Mouse (Mus musculus): Measurements from ENCODE around the gene Ptpn4. TPM values are rescaled to one million over a fixed set of nuclear protein-coding genes. Genes with fewer than 3 reads are reported as not detected.

The Ptpn4 gene
- polyA plus RNA-seq, 1 experiment from 2014 or later = 2.6 TPM

DNA sequence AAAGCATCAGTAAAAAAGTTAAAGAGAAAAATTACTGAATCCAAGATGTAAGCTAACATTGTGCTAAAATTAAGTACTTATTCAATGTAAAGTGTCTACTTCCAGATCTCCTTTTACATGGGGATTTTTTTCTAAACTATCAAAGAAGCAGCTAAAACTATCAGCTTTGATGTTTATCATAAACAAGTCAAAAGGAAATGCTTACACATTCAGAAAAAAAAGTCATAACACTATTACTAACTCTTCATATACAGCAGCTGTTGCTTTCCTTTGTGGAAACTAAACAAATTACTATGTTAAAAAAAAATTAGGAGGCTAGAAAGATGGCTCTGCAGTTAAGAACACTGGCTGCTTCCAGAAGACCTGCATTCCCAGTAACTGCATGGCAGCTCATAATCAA is 42.2 kb downstream of the Ptpn4 start:
- TF ChIP-seq EP300 (optimal IDR thresholded peaks at IDR 0.05) = no peak
- no peak for TF ChIP-seq CTCF (IDR thresholded peaks at IDR 0.05; ENCODE audit: low read depth)
- H3K27me3 ChIP-seq (ENCODE audit: control insufficient read depth, insufficient read depth, low read length) = no peaks in the 10 kb centered on the region
- H3K4me2 ChIP-seq (replicated peaks; ENCODE audit: low read depth) = no peak overlapping the region
- H3K9me3 ChIP-seq (ENCODE audit: control insufficient read depth, low read length) = no peaks in the 10 kb centered on the region
- no peaks in the 10 kb centered on the region for H3K4me1 ChIP-seq (replicated peaks; ENCODE audit: control insufficient read depth, insufficient read depth)
- H3K9ac ChIP-seq (ENCODE audit: low read length) = no peak overlapping the region
- H3K4me3 ChIP-seq (ENCODE audit: low read depth, low read length) = no peak overlapping the region
- H3K27ac ChIP-seq (replicated peaks) = no peak overlapping the region
- ATAC-seq (ENCODE audit: low FRiP score, low TSS enrichment) (no peak), DNase-seq (ENCODE audit: low spot score) (no peak)
- no peaks in the 10 kb centered on the region for H3K36me3 ChIP-seq (ENCODE audit: control insufficient read depth, insufficient read depth, low read length)

DNA sequence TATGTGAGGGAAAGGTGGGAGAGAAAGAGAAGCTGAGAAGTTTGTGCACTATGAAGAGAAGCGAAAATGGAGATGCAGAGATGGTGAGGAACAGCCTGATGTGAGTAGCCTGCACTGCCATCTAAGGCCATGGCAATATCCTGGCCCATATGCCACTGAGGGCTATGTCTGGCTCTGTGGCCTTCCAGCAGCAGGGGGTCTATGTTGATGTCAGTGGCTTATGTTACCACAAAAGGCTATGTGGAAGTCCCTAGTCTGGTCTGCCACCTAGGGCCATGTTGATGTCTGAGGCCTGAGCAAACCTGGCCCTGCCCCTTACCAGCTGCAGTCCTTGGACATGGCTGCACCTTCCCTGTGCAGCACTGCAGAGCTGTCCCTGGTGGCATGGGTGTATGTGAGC is 43.1 kb downstream of the Ptpn4 start:
- no peak for TF ChIP-seq EP300 (optimal IDR thresholded peaks at IDR 0.05)
- TF ChIP-seq CTCF (IDR thresholded peaks at IDR 0.05; ENCODE audit: low read depth) = no peak
- DNase-seq (ENCODE audit: low spot score) = no peak
- H3K36me3 ChIP-seq (ENCODE audit: control insufficient read depth, insufficient read depth, low read length) = no peaks in the 10 kb centered on the region
- H3K27ac ChIP-seq (replicated peaks) = no peak overlapping the region
- no peak overlapping the region for H3K4me2 ChIP-seq (replicated peaks; ENCODE audit: low read depth)
- no peak overlapping the region for H3K9ac ChIP-seq (ENCODE audit: low read length)
- H3K27me3 ChIP-seq (ENCODE audit: control insufficient read depth, insufficient read depth, low read length) = no peaks in the 10 kb centered on the region
- ATAC-seq (ENCODE audit: low FRiP score, low TSS enrichment) = no peak
- no peak overlapping the region for H3K4me3 ChIP-seq (ENCODE audit: low read depth, low read length)
- WGBS = 95% methylated on average over 1 of the region's 1 CpGs
- H3K9me3 ChIP-seq (ENCODE audit: control insufficient read depth, low read length) = no peaks in the 10 kb centered on the region
- no peaks in the 10 kb centered on the region for H3K4me1 ChIP-seq (replicated peaks; ENCODE audit: control insufficient read depth, insufficient read depth)

DNA sequence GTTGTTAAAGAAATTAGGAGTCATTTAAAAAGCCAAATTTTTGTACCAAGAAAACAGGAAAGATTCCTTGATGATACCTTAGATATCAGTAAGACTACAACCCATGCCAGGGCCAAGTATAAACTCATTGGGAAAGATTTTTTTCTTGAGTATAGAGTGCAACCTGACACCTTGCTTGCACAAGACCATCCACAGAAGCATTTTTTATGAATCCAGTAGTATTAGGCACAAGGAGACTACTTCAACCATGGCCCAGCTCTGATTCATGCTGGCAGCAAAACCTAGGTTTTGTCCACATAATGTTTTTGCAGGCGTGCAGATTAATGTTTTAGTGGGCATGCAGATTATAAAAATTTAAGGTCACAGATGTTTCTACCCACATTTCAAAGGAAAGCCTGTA is 46.8 kb downstream of the Ptpn4 start:
- H3K36me3 ChIP-seq (ENCODE audit: control insufficient read depth, insufficient read depth, low read length) = no peaks in the 10 kb centered on the region
- H3K27ac ChIP-seq (replicated peaks) = no peak overlapping the region
- ATAC-seq (ENCODE audit: low FRiP score, low TSS enrichment) (no peak), DNase-seq (ENCODE audit: low spot score) (no peak)
- no peak overlapping the region for H3K4me3 ChIP-seq (ENCODE audit: low read depth, low read length)
- H3K27me3 ChIP-seq (ENCODE audit: control insufficient read depth, insufficient read depth, low read length) = no peaks in the 10 kb centered on the region
- H3K9me3 ChIP-seq (ENCODE audit: control insufficient read depth, low read length) = no peaks in the 10 kb centered on the region
- H3K4me1 ChIP-seq (replicated peaks; ENCODE audit: control insufficient read depth, insufficient read depth) = no peaks in the 10 kb centered on the region
- TF ChIP-seq CTCF (IDR thresholded peaks at IDR 0.05; ENCODE audit: low read depth) (no peak), EP300 (optimal IDR thresholded peaks at IDR 0.05) (no peak)
- 78% methylated on average over 1 of the region's 1 CpGs for WGBS
- no peak overlapping the region for H3K9ac ChIP-seq (ENCODE audit: low read length)
- H3K4me2 ChIP-seq (replicated peaks; ENCODE audit: low read depth) = no peak overlapping the region

DNA sequence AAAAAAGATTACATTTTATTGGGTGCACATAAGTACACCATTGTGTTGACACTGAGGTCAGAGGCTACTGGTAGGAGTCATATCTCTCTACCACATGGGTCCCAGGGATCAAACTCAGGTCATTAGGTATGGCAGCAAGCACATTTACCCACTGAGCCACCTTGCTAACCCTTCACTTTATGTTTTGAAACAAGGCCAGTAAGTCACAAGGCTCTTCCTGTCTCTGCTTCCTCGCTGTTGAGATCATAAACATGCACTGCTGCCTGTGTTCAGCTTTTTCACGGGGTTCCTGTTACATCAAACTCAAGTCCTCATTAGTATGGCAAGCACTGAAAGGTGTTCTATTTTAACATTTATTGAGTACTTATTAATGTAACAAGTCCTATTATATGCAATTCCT is 61.5 kb downstream of the Ptpn4 start:
- Histone ChIP-seq H3K4me2 (replicated peaks; ENCODE audit: low read depth) (no peak overlapping the region), H3K27me3 (ENCODE audit: control insufficient read depth, insufficient read depth, low read length) (no peaks in the 10 kb centered on the region), H3K9me3 (ENCODE audit: control insufficient read depth, low read length) (no peaks in the 10 kb centered on the region), H3K36me3 (ENCODE audit: control insufficient read depth, insufficient read depth, low read length) (no peaks in the 10 kb centered on the region), H3K4me1 (replicated peaks; ENCODE audit: control insufficient read depth, insufficient read depth) (no peaks in the 10 kb centered on the region), H3K27ac (replicated peaks) (no peak overlapping the region), H3K4me3 (ENCODE audit: low read depth, low read length) (no peak overlapping the region), H3K9ac (ENCODE audit: low read length) (no peak overlapping the region)
- ATAC-seq (ENCODE audit: low FRiP score, low TSS enrichment) = no peak
- TF ChIP-seq CTCF (IDR thresholded peaks at IDR 0.05; ENCODE audit: low read depth) = no peak
- no peak for TF ChIP-seq EP300 (optimal IDR thresholded peaks at IDR 0.05)
- no peak for DNase-seq (ENCODE audit: low spot score)
- 74% methylated on average over 2 of the region's 2 CpGs for WGBS

DNA sequence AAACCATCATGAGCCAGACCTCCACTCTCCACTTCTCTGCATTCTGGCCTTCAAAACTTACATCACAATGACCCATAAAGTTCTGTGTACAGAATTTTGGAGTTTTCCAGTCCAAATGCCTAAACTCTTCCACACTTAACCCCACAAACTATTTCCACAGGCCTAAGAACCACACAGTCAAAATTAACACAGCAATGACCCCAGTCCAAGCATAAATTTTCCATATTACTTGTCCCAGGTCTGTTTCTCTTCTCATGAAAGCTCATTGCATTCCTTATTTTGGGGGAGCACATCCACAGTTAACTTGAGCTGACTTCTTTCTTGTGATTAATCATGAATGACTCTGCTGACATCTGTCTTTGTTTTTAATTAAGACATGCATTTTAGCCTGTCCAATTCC is 101.7 kb downstream of the Ptpn4 start:
- Histone ChIP-seq H3K27me3 (ENCODE audit: control insufficient read depth, insufficient read depth, low read length) (no peaks in the 10 kb centered on the region), H3K9me3 (ENCODE audit: control insufficient read depth, low read length) (peaks cover 8% of the 10 kb centered on the region; the same call in 1 of the 2 replicates), H3K9ac (ENCODE audit: low read length) (no peak overlapping the region), H3K4me1 (replicated peaks; ENCODE audit: control insufficient read depth, insufficient read depth) (no peaks in the 10 kb centered on the region), H3K36me3 (ENCODE audit: control insufficient read depth, insufficient read depth, low read length) (peaks cover 2% of the 10 kb centered on the region; the same call in 1 of the 2 replicates), H3K4me3 (ENCODE audit: low read depth, low read length) (no peak overlapping the region), H3K27ac (replicated peaks) (no peak overlapping the region), H3K4me2 (replicated peaks; ENCODE audit: low read depth) (no peak overlapping the region)
- ATAC-seq (ENCODE audit: low FRiP score, low TSS enrichment) = no peak
- DNase-seq (ENCODE audit: low spot score) = no peak
- TF ChIP-seq CTCF (IDR thresholded peaks at IDR 0.05; ENCODE audit: low read depth) (no peak), EP300 (optimal IDR thresholded peaks at IDR 0.05) (no peak)

DNA sequence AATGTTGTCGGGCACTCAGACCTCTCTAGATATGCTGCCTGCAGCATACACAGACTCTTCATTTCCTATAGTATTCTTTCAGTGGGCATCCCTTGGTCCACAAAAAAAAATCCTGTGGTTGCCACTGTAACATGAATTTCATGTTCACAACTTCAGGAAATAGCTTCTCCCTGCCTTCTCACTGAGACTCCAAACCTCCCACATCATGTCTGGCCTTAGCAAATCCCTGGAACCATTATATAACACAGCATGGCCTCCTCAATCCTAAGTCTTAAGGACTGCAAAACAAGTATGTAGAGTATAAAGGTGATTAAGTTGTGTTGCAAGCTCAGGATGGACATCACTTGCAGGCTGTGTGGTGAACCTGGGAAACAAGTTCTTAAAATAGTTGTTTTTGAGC is 102.6 kb downstream of the Ptpn4 start:
- H3K4me2 ChIP-seq (replicated peaks; ENCODE audit: low read depth) = no peak overlapping the region
- H3K36me3 ChIP-seq (ENCODE audit: control insufficient read depth, insufficient read depth, low read length) = no peaks in the 10 kb centered on the region
- H3K4me3 ChIP-seq (ENCODE audit: low read depth, low read length) = no peak overlapping the region
- H3K27ac ChIP-seq (replicated peaks) = no peak overlapping the region
- H3K27me3 ChIP-seq (ENCODE audit: control insufficient read depth, insufficient read depth, low read length) = no peaks in the 10 kb centered on the region
- WGBS = 93% methylated on average over 1 of the region's 1 CpGs
- DNase-seq (ENCODE audit: low spot score) = no peak
- TF ChIP-seq EP300 (optimal IDR thresholded peaks at IDR 0.05) (no peak), CTCF (IDR thresholded peaks at IDR 0.05; ENCODE audit: low read depth) (no peak)
- H3K9ac ChIP-seq (ENCODE audit: low read length) = no peak overlapping the region
- H3K4me1 ChIP-seq (replicated peaks; ENCODE audit: control insufficient read depth, insufficient read depth) = no peaks in the 10 kb centered on the region
- ATAC-seq (ENCODE audit: low FRiP score, low TSS enrichment) = no peak
- 0 out of 2 replicates have a peak, but pooled peaks cover 1% of the 10 kb centered on the region for H3K9me3 ChIP-seq (ENCODE audit: control insufficient read depth, low read length)
